Mouse (Mus musculus): ENCODE measurements at regions not wholly inside any gene's neighbourhood (a gene's known extent, or its start where the extent isn't known, plus 50 kb on each side); places are given as distances from the start of the nearest gene placed in this dataset.
"Not testable (repeated sequence)": the region's sequence is repeated elsewhere in the genome, so short reads cannot be mapped to it uniquely, and the experiment has no call there.

DNA sequence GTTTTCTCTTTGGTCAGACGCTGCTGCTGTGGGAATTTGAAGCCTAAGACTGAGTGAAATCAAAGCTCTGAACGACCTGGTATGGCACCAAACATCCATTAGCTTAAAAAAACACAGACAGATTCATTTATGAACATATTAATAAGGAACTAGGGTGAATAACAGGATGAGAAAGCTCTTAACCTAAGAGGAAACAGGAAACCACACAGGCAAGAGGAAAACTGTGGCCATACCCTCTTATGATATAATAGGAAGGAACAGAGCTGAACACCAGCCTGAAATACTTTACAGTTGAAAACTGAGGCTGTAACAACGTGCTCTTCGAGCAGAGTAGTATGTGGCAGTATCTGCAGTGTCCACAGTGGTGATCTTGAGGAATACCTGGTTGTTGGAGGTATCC lies 579.5 kb upstream of the Zfp386 start:
- TF ChIP-seq CTCF (conservative IDR thresholded peaks at IDR 0.05; ENCODE audit: insufficient read depth, insufficient read length, low read depth, low read length); POLR2A (IDR thresholded peaks at IDR 0.05; ENCODE audit: low read depth, low read length): not testable (repeated sequence)

Measured in kidney, adult 2 months (tissue).